Mouse (Mus musculus) kidney, adult 8-10 months (tissue): ENCODE measurements at regions not wholly inside any gene's neighbourhood (a gene's known extent, or its start where the extent isn't known, plus 50 kb on each side); places are given as distances from the start of the nearest gene placed in this dataset.

Source experiments
- DNase-seq, 2 experiments: peaks; one replicate each; pipeline ENCODE4 v3.0.0; 2022

DNA sequence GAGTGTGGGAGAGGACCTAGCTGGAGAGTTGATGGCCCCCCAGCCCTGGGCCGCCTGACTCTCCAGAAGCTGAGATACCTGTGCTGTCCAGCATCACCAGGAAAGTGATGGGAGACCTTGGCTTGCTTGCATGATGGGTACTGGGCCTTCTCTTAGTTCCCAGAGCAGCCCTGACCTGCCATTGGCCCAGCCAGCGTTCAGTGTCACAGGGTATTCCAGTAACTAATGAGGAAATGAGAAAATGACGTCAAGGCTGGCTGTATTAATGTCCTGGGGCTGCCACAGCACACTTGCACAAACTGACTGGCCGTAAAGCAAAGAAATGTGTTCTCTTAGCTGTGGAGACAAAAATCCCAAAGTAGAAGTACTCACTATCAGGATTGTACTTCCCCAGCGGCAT, 307.5 kb downstream of the Tbc1d1 start:
- DNase-seq = no peak

DNA sequence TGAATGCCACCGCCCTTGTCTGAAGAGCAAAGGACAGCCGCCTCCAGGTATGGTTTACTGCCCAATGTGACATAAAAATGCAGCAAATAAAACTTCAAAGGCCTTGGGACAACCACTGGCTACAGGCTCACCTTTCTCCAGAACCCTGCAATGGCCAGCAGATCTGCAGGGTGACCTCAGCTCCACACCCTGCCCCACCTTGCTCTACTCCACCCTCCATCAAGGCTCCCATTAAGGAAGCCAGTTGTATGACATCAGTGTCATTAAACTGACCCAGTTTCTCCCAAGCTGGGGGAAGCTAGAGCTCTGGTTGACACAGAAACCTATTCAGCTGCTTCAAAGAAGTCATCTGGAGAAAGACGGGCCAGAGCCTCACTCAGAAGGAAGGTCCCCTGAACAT, 310.2 kb downstream of the Tbc1d1 start:
- DNase-seq = no peak

DNA sequence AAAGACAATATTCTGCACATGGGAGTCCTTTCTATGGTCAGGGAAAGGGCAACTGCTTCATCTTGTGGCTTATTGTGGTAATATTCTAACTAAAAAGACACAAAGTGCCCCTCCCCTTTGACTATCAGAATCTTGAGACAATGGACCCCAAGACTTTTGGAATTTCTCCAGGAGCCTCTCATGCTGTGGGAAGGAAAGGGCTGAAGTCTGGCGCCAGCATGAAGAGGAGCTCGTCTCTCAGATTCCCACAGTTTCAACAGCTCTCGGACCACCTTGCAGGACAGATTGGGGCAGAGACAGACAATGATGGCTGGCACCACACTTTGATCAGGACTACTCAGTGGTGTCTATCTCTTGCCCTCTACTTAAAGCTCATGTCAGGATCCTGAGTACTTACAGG, 311.8 kb downstream of the Tbc1d1 start:
- peak in 1 of 2 experiments; percentile 6 for DNase-seq

DNA sequence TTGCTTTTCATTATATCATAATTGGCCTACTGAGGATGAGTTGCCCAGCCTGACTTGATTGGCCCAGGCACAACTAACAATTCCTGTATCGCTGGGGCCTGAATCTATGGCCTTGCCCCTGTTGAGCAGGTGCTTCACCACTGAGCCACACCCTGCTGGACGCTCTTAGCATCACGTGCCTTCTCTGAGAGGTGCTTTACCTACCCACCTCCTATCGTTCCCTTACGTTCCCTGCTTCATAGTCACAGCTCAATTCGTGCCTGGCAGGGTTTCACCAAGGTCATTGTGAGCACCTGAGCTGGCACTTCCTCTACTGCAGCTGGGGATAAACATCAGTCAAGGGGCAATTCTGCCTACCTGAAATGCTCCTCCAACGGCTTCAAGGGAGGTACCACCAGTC, 312.2 kb downstream of the Tbc1d1 start:
- no peak for DNase-seq

DNA sequence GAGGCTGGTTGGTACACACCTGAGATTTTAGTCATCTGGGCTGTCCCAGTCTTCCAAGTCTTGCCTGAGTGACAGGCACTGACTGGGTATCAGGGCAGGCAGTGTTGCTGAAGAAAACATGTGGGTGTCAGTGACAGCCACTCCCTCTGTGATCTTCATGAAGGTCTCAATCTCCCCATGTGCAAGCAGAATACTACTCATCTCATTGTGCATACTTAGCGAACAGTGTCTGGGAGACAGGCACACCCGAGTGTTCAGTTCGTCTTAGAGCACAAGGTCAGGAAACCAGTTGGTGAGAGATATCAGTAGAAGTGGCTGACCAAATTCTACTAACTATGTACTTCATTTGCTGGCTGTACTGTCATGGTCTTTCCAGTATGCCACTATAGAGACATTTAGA, 315.9 kb downstream of the Tbc1d1 start:
- no peak for DNase-seq

DNA sequence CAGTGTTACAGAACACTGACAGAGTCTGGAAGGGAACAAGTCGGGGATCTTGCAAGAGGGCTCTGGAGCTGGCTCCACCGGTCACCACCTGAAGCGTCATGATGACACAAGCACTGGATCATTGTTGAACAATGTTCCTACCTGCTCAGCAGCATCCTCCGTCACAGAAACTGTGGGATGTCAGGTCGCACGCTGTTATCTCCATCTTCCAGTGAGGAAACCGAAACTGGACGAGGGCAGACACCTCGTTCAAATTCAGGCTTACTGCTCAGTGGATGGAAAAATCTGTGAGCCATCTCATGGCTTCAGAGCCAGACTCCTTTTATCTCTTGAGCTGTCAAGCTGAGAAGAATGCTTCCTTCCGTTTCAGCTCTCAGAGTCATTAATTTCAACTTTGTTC, 316.3 kb downstream of the Tbc1d1 start:
- DNase-seq = peak in 1 of 2 experiments; percentile 5

DNA sequence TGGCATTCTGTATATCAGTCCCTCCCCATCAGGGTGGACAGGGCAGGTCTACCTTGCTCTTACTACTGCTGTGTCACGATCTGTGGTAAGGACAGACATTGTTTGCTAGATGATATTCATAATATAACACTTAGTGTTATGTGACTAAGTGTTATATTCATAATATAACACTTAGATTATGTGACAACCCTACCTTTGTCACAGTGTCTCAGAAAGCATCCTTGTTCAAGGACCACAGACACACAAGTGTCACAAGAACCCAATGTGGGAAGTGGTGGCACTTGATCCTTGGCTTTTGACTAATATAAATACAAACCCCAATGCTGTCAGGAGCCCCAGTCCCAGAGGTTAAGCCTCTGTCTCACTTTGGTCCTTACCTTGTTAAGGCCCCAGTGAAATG, 318.8 kb downstream of the Tbc1d1 start:
- no peak for DNase-seq

DNA sequence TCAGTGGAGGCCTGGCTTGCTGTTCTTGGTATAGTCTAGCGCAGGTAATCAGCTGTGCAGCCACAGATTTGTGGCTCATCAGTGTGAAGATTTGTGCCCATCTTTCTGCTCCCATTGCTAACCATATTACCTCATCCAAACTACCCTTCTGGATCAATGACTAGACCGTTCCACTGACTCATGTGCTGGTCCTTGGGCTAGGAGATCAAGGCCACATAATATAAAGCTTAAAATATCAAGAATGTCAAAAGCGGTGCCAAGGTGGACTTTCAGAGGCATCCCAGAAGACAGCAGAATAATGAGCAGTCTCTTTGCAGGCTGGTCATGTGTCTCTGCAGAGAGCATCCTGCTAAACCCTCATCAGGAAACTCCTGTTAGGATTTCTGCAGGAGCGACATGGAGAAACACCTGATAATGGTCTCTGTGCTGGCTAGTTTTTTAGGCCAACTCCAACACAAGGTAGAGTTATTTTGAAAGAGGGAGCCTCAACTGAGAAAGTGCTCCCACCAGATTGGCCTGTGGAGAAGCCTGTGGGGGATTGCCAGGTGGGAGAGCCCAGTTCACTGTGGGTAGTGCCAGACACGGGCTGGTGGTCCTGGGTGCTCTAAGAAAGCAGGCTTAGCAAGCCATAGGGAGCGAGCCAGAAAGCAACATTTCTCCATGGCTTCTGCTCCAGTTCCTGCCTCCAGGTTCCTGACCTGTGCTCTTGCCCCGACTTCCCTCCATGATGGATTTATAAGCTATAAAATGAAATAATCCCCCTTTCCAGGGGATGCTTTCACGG, 319.8 kb downstream of the Tbc1d1 start:
- no peak for DNase-seq

DNA sequence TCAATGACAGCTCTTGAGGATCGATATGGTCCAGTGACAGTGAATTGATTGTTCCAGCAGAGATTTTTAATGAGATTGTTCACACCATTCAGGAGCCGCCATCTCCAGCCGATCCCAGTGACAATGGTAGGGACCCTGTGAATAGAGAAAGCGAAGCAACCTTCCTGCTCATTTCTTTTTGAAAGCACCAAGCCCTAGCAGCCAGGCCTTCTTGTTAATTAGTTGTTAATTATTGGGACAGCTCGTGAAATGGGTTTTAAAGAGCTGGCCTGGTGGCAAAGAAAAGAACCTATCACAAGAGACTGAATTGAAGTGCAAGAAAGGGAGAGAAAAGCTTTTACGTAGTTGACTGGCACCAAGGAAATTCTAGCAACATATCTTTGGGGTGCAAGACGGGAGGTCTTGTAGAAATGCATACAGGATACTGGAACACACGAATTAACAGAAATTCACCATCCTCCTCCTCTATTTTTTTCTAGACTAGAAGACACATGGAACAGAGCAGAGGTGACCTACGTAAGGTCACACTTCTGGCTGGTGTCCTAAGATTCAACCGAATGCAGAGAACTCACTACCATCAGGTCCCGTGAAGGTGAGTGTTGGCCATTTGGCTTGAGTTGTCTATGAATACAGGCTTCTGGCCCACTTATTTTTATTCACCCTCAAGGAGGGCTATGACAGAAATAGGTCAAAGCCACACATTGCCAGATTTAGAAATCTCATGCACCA, 320.7 kb downstream of the Tbc1d1 start:
- no peak for DNase-seq

DNA sequence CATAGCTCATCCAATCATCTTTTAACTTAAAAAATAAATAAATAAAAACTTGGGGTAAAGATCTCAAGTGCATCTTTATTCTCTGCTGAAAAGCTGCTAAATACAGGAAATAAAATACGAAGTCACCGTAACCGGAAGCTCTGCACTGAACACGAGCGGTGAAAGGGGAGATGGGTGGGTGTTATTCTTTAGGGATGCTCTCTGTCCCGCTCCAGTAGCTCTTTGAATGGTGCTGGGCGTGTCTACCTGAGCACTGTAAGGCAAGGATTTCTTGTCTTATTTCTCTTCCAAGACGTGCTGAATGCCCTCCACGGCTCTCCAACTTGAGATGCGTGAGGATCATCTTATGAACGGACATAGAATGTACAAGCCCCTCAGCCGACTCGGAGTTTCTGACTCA, 322.0 kb downstream of the Tbc1d1 start:
- DNase-seq = no peak

DNA sequence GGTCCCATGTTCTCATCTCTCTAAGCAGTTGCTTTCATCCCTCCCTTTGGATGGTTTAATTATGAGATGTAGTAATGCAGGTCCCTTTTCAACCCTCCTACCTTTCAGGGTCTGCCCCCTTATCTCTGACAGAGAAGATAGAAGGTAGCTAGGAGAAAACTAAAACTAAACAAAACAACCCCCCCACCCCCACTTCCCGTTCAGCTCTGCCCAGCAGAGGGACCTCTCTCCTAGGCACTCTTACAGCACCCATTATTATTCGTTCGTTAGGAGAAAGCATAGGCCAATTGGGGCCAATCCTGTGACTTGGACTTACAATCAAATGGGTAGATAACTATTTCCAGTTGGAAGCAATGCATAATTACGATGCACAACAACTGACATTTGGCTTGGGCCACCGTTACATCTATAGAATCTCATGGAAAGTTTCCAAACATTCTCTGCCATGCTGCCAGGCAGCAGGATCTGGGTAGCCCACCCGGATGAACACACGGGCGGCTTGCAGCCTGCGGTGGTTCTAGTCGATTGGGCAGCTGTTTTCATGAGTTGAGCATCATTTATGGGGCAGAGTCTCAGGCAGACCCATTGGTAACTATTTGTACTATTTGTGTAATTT, 322.6 kb downstream of the Tbc1d1 start:
- DNase-seq = no peak

DNA sequence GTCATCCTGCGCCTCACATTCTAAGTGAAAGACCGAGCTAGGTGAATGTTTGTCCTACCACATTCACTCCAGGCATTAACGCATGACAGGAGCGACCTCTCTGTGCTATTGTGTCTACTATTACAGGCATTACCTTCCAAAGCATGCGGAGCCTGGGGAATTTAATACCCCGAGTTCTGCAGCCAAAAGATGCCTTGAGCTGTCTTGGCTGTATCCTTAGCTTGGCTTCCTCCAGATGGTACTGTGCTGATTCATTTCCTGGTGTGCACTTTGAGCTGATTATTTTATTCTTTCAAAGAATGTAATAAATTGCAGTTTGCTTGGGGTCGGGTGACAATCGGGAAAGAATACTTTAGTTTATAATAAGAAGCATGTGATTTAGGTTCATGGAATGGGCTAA, 323.2 kb downstream of the Tbc1d1 start:
- DNase-seq = peak in 1 of 2 experiments; percentile 43

DNA sequence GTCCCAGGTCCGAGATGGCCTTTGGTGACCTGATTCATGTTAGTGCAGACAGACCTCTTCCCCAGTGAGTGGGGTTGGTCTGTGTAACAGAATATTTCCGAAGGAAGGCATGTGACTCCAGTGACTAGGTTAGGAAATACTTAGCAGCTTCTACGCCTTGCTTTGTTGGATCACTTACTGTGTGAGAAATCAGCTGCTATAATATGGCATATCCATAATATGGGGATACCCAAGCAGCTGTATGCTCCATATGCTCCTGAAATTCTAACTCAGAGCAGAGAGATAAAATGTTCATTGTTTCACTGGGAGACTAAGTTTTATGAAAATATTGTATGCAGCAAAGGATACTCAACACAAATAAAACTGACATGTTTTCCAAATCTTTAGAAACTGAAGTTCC, 318.1 kb upstream of the Klf3 start:
- no peak for DNase-seq

DNA sequence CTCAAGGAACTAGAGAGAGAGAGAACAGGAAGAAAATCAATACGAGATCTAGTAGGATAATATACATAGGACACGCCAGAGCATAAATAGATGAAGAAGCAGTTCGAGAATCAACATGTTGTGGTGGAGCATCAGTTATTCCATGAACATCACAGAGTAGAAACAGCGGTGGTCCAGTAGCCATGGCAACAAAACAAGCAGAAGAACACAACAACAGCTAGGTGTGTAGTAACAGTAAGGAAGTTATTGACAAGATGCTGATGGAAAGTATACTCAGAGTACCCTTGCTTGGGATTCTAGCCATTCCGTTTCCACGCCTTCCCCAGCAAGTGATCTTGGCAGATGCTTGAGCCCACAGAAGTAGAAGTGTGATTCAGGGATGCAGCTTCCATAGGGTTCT, 317.3 kb upstream of the Klf3 start:
- no peak for DNase-seq

DNA sequence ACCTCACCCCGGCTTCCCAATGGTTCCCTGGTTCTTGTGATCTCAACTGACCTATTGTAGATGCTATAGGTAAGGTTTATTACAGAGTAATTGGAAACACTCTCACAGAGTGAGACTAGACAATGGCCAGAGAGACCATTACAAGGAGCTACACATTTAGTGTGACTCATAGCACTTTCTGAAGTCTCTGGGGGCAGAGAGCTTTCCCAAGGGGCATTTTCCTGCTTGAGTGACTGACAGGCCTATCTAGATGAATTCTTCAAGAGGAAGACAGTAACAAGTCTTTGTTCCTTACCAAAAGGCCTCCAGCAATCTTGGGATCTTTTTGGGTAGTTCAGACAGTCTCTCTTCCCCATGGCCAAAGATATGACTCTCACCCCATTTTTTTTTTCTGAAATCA, 316.4 kb upstream of the Klf3 start:
- no peak for DNase-seq

DNA sequence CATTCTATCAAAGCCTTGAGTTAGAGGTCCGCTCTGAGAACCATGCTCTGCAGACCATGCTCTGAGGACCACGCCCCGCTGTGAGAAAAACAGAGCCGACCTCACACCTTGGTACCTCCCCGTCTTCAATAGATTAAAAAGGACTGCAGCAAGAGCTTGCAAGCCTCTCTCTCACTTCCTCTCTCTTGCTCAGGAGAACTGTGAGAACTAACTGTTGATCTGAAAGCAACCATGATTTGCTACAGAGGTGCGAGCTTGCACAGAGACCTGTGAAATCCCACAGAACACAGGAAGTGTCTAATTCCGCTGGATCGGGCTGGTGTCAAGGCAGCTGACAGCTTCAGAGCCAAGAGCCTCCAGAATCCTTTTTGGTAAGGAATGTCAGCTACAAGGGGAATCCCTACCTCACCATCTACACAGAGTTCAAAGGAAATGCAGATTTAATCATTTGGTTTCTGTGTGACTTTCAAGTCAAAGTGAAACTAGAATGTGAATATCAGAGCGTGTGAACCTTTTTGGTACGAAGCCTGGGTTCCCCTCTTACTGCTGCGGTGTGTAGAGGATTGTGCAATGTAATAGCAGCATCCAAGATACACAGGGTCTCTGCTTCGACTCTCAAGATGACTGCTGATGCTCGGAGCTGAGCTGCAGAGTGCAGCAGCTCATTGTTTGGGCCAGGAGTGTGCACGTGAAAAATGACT, 315.3 kb upstream of the Klf3 start:
- DNase-seq = no peak

DNA sequence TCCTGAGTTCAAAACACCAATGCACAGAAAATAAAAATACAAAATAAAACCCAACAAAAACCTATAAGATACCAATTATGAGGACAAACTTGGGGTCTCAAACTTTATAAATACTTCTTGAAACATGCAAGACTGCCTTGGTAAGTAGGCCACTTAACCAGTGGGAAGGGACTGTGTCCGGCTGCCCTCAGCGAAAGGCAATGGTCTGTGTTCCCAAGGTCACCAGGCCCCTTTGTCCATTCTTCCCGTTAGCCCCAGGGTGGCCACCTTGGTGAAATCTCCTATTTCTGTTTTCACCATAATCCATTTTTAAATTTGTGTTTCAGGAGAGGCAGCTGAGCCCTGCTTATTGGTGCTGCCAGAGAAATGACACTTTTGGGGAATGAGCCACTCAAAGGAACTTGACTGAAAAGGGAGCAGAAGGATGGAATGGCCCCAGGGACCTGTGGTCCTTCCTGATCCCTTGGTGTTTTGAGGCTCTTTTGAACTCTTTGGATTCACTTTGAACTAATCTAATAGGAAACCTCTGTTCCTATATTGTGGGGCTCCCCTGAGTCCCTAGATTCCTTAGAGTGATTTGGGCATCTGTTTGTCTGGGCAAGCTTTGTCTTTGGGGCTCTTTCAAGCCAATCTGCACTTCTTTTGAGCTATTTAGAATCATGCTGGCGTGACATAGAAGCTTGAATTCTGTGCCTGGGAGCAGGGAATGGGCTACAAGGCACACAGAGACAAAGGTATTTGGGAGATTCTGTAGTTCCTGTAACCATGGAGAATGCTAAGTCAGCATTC, 313.3 kb upstream of the Klf3 start:
- DNase-seq = no peak

DNA sequence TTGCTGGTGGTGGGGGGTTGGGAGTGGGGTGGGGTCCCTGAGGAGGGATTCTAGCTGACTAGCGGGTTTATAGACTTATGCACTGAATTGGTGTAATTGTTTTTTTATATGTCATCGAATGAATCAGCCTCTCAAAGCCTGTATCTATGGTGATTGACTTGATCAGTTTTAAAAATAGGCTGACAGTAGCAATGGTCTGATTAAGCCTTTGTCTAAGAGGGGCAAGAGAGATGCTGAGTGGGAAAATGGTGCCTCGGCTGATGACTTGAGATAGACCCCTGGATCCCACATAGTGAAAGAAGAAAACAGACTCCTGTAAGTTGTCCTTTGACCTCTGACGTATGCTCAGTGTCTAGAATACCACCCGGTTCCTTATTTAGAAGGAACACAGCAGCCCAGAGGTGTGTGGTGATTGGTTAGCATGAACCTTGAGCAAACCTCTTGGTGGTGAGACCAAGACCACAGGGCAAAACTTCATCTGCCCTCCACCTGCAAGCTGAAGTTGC, 312.7 kb upstream of the Klf3 start:
- no peak for DNase-seq

DNA sequence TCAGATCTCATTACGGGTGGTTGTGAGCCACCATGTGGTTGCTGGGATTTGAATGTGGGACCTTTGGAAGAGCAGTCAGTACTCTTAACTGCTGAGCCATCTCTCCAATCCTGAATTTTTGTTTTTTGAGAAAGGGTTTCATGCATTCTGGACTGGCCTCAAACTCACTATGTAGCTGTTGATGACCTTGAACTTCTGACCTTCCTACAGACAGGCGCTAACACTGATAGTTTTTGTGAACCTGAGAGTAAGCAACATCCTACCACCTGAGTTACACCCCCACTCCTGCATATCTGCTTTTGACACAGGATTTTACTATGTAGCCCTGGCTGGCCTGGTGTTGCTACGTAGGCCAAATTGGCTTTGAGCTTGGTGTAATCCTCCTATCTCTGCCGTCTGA, 308.8 kb upstream of the Klf3 start:
- DNase-seq = no peak

DNA sequence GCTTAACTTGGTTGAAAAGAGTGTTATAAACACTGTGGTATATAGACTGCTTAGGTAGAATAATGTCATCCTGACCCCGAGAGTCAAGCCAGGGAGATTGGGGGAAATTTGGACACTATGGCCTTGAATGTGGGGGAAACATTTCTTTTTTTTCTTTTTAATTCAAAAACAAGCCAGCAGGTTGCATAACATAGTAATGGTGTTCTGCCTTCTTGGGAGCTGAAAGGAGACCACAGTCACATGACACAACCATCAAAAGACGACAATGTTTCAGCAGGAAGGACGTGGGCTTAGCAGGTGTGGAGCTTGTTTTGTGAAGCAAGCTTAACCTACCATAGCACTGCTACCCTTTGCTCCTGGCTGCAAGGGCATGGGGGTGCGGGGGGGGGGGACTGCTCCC, 306.3 kb upstream of the Klf3 start:
- no peak for DNase-seq

DNA sequence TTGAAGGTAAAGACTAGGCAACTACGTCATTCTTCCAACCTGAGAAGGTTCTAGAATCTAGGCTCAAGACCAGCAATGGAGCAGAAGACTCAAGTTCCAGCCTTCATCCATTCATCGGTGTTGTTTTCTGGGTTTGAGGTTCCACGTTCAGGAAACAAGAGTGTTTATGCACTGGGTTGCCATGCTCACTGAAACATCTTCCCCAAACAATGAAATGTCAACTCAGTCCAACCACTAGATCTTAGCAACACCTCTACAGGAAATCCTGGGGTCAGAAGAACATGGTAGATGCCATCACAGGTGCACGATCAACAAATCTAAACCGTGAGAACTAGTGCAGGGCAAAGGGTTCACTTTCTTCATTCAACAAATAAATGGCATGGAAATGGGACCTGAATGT, 304.8 kb upstream of the Klf3 start:
- DNase-seq = no peak

DNA sequence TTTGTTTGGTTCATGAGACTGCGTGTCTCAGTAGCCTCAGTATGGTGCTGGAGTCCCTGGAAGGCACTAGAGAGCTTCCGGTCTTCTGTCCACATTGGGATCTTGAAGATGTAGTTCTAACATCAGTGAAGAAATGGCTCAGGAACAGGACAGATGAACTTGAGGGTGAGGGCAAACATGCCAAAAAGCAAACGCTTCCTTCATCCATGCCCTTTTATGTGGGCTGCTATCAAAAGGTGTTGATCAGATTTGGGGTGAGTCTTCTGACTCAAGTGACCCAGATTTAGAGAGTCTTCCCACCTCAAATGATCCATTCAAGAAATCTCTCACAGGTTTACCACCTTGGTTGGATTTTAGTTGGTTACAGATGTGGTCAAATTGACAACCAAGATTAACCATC, 304.1 kb upstream of the Klf3 start:
- DNase-seq = no peak

DNA sequence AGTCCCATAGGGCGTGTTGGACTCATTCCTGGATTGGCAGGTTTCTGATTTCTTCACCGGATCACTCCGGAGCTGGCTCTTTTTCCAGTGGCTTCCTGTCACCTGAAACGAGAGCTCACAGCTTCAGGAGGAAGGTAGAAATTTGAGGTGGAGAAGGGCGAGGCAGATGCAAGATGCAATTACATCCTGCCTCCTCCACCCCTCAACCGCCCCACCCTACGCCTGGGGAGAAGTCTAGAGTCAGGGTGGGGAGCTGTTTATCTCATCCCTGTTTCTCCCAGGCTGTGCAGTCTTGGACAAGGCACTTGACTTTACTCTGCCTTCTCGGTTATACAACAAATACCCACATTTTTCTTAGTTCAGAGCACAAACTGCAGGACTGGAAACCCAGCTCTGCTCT, 302.8 kb upstream of the Klf3 start:
- DNase-seq = no peak
